Mouse (Mus musculus) CD8-positive naive resting alpha-beta T cell, adult 2 months (primary cell): ENCODE results near the gene Lasp1.
"Not testable (repeated sequence)": the region's sequence is repeated elsewhere in the genome, so short reads cannot be mapped to it uniquely, and the experiment has no call there.

Experiments
- DNase-seq, 2 experiments: peaks; one replicate each; pipeline ENCODE4 v3.0.0; 2022; ENCODE audit warnings: low read depth in 2 of 2, low spot score in 2 of 2

Lasp1 gene

GRCm38 (mm10) chr11:97798782-97799145, at the start of gene Lasp1:
Gene Lasp1, plus strand, starts transcription at chr11:97799000.
- peak; percentile 96 for DNase-seq

GRCm38 (mm10) chr11:97753277-97753676, 45.5 kb upstream of the Lasp1 start:
- no peak for DNase-seq

DNA sequence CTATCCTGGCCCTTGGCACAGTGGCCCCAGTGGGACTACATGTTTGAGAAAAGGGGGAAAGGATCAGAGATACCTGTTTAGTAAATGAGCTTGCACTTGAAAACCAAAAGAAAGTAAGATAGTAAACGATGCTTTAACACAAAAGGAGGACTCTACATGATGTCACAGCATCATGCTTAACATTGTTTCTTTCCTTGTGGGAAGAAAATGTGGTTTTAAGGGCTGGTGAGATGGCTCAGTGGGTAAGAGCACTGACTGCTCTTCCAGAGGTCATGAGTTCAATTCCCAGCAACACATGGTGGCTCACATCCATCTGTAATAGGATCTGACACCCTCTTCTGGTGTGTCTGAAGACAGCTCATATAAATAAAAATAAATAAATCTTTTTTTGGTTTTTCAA, 40.7 kb upstream of the Lasp1 start:
- no peak for DNase-seq

GRCm38 (mm10) chr11:97758942-97759341, 39.9 kb upstream of the Lasp1 start:
- DNase-seq, result no peak

DNA sequence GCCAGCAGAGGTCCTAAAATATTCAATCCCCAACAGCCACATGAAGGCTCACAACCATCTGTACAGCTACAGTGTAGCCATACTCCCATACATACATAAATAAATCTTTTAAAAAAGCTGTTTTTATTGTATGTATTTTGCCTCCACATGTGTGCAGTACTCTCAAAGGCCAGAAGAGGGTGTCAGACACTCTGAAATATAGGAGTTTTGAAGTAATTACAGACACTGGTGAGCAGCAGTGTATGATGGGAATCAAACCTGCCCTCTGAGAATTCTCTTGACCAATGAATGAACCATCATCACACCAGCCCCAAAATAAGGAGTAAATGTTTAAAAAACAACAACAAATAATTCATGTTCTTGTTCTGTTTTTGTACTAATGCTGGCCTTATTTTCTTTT, 37.2 kb upstream of the Lasp1 start:
- DNase-seq, result no peak

DNA sequence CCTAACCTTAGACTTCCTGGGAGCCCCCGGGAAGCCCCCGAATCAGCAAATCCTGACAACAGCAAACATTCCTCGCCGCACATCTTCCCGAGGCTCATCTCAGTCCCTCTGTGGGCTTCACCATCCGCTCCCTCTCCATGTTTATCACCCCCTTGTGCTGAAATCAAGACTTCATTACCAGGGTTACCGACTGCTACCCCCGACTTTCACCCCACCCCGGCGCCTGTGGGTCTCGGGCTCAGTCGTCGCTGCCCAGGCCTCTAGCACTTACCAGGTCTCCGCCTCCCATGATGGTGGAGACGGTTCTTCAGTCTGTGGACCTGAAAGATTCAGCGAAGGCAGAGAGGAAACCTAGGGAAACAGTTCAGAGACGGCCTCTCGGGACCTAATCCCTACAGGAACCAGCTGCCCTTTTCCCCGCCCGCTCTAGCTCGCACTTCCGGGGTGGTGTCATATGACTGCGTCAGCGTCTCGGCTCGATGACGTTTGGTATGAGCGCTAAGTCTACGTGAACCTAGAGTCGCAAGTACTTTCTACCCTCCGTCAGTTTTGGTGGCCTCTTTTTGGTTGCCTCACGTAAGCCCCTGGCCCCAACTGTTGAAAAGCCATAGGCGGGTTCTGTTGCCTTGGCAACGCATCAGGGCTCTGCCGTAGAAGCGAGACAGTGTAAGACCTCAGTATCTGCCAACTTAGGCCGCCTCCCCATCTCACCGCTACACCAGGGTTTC, 32.5 kb upstream of the Lasp1 start, which contains the start of gene Cwc25:
Gene Cwc25 (minus strand): TSS at position 403 of the 728 bp plus-strand sequence.
- peak; percentile 88 to 94 for DNase-seq

GRCm38 (mm10) chr11:97769704-97770103, 29.1 kb upstream of the Lasp1 start:
- no peak for DNase-seq

DNA sequence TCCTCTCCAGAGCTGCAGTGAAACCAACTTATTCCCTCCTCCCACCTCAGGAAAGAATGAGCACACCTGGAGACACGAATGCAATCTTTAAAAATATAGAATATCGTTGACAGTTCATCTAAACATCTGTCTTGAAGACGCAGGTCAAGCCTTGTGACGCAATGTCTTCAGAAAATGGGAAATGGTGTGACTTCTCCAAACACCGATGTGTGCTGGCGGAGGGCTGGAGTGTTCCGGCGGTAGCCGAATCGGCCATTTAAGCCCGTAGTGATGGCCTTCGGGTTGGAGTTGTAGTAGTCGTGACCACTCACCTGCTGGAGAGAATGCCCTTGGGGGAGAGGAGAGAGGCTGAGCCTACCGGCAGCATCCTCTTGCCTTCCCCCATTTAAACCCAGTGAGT, 27.4 kb upstream of the Lasp1 start:
- DNase-seq, result no peak

GRCm38 (mm10) chr11:97775186-97775585, 23.6 kb upstream of the Lasp1 start:
- DNase-seq, result no peak

DNA sequence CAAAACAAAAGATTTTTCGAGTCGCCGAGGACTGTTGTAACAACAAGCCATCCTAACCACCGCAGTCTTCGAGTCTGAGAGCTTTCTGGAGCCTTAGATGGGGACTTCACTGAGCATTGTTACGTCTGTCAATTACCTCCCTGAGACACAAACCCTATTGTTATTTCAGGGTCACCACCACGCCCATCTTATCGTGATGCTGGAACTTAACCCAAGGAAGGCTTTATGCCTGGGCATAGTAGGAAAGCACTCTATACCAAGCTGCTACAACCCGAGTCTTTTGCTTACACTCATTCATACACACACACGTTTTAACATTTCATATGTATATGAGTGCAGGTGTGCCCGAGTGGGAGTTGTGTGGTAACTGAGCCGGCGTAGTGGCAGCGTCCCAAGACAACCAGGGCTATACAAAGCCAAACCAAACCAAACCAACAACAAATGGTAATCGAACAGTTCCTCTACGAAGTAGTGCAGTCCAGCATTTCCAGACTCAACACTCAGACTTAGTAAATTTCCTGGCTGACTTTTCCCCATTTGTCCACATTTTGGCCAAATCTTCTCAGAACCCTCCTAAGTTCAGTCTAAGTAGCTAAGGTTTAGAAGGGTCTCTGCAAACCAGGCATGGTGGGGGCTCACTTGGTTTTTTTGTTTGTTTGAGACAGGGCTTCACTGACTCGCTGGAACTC, 22.8 kb upstream of the Lasp1 start, which contains the start of gene 1700001P01Rik:
Gene 1700001P01Rik (minus strand): TSS at position 111 of the 689 bp plus-strand sequence.
- no peak for DNase-seq

GRCm38 (mm10) chr11:97776497-97777128, 22.2 kb upstream of the Lasp1 start:
- no peak for DNase-seq

DNA sequence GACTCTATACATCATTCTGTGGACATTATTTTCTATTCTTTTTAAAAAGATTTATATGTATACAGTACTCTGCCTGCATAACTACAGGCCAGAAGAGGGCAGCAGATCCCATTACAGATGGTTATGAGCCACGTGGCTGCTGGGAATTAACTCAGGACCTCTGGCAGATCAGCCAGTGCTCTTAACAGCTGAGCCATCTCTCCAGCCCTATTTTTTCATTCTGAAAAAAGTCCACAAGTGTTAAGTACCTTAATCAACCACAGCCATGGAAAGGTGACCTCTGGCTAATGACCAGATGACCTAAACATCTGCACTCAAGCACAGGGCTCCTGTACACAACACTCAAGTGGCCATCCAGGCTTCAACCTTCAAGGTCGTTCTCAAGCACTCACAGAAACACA, 21.7 kb upstream of the Lasp1 start:
- DNase-seq, result peak in 1 of 2 experiments; percentile 25

- DNase-seq, result no peak
Observed at GRCm38 (mm10) chr11:97778918-97779317, 19.9 kb upstream of the Lasp1 start.

GRCm38 (mm10) chr11:97779968-97780701, 18.7 kb upstream of the Lasp1 start:
- DNase-seq, result no peak

DNA sequence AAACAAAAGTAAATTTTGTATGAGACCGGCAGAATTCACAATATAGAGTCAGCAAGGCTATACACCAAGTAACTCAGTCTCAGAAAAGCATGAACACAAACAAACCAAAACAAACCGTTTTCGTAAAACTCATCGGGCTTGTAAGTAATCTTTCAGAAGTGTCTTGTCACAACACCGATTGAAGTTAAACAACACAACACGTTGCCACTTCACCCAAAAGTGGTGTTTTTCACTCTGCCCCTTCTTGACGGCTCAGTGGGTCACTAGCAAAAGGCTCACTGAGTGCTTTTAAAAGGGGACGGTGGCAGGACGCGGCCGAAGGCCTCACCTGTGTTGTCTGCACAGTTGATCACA, 17.3 kb upstream of the Lasp1 start:
- no peak for DNase-seq

DNA sequence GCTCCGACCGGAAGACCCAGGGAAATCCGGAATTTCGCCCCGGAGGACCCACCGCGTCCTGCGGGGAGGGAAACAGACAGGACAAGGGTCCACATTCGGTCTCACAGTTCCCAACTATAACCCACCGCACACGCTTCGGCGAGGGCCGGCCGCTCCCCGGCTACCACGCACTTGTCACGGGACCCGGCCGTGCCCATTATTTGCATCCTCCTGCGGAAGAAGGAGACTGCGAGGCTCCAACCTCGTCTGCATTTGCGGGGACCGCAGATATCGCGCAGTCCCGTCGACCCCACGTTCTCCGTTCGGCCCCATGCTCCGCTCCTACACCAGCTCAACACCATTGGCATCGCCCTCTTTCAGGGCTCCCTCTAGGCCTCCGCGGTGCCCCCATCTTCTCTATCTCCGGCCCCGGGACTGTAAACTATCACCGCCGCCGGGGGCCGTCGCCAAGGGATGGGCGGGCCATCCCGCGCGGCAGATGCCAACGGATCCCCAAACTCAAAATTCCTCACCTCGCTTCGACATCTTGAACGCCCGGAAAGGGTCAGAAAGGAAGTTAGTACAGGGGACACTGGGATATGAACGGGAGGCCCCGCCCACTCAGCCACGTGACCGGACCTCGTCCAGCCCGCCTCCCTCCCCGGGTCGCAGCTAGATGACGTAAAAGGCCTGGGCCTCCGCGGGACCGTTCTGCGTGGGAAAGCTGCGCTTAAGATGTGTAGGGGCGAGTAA, 16.8 kb upstream of the Lasp1 start, which contains the start of gene Rpl23:
Gene Rpl23 (minus strand): TSS at position 606 of the 732 bp plus-strand sequence.
- DNase-seq, result peak; percentile 96 to 98

DNA sequence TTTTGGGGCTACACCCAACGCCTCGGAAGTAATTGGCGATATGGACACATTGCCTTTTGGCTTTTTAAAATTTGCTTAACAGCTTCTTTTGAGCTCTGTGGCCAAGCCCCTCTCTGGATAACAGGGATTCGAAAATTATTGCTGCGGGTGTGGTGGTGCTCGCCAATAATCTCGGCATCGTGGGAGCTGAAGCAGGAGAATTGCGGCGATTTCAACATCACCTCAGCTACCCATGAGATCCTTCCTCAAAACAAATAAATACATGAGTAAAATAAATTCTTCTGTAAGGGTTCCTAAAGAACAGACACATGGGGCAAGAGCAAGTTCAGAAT, 16.3 kb upstream of the Lasp1 start:
- no peak for DNase-seq

GRCm38 (mm10) chr11:97787961-97788360, 10.8 kb upstream of the Lasp1 start:
- no peak for DNase-seq

DNA sequence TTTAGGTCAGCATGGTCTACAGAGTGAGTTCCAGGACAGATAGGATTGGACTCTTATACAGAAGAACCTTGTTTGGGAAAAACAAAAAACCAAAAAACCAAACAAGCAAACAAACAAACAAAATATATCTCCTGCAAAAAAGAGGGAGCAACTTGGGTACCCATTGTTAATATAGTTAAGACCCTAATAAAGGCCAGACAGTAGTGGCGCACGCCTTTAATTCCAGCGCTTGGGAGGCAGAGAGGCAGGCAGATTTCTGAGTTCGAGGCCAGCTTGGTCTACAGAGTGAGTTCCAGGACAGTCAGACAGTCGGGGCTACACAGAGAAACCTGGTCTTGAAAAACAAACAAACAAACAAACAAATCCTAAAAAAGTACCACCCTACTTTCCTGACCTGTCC, 9.1 kb upstream of the Lasp1 start:
- no peak for DNase-seq

DNA sequence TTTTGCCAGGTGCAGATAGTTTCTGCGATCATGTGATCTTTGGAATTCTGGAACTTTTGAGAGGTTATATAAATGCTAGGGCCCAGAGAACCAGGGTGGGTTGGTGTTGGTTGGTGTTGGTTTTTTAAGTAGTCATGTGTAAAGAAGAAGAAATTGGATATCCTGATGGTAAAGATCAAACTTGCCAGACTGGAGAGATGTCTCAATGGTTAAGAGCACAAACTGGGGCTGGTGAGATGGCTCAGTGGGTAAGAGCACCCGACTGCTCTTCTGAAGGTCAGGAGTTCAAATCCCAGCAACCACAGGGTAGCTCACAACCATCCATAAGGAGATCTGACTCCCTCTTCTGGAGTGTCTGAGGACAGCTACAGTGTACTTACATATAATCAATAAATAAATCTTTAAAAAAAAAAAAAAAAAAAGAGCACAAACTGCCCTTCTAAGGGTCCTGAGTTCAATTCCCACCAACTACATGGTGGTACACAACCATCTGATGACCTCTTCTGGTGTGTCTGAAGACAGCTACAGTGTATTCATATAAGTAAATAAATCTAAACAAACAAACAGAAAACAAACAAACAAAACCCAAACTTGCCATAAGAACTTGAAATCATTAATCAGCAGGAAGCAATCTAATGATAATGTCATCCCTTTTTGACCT, 7.9 kb upstream of the Lasp1 start:
- DNase-seq, result not testable (repeated sequence)
